Mouse (Mus musculus) embryo, embryonic 11 days (tissue): Measurements from ENCODE around the gene Nhsl2.

Source experiments
- DNase-seq: peaks from one replicate; pipeline ENCODE4 v3.0.0-alpha.2; 2015

Nhsl2 gene

DNA sequence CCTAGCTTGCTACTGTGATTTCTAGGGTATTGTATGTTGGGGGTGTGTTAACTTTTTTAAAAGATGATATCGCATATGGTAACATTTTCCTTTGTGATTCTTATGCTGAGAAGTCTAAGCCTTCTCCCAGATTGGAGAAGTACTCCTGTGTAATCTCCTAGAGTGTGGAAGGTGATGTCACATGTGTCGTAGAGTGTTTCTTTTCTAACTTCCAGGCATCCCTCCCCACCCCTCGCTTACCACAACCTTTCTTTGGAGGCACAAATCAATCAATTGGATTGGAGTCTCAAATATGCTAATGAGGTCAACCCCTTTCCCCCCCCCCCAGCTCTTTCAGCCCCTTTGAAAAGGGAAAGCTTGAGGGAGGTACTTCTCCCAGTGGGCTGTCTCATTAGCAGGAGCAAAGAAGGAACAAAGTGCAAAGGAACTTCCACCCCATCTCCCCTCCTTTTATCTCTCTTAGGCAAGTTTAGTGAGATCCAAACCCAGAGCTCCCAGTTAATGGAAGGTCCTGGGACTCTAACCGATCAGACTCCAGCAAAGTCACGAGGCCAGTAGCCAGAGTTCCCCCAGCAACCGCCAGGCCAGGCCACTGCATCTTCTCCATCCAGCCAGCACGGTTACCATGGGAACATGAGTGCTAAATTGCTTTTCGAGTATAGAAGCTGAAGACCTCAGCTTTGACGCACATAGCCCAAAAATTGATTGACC lies 137.6 kb downstream of the Nhsl2 start:
- peak; percentile 65 for DNase-seq

DNA sequence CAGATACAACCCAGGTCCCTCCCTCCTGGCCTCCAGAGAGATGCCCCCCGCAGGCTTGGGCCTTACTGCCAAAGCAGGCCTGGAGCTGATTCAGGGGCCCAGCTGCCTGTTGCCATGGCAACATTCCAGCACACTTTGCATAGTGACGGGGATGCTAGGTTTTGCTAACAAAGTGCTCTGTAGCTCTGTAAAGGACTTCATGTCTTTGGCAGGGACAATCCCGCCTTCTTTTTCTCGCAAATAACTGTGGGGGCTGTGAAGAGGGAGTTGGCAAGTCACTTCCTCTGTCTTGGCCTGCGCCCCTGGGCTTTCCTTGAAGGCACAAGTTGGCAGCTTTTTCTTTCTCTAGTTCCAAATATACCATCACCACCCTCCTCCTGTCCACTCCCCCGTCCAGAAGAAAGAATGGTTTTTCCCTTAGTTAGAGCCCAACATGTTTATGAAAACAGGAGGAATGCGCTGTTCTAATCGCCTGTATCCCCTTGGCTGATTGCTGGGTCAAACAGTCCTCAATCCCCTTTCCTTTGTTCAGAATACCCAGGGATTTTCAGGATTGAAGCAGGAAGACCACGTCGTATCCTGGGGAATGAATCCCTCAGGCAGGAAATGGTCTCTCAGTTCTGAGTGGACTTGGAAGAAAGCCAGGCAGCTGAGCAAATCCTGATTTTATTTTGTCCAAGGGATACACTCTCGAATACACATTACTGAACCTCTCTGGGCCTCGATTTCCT lies 144.8 kb downstream of the Nhsl2 start:
- DNase-seq = peak; percentile 76

DNA sequence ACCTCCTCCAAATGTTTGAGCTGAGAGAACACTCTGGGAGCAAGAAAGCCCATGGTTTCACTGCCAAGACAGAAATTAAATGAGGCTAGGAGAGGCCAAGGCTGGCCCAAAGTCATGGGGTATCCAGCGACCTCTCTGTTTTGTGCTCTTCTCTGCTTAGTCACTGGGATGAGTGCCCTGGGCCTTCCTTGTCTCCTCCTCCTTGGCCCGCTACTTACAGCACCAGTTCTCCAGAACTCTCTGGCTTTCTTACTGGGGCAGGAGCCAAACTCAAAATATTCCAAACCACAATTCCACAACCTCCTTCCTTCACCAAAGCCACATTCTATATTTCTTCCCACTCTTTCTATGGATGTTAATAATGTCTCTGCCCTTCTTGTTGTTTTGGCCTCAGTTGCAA lies 147.5 kb downstream of the Nhsl2 start:
- no peak for DNase-seq

DNA sequence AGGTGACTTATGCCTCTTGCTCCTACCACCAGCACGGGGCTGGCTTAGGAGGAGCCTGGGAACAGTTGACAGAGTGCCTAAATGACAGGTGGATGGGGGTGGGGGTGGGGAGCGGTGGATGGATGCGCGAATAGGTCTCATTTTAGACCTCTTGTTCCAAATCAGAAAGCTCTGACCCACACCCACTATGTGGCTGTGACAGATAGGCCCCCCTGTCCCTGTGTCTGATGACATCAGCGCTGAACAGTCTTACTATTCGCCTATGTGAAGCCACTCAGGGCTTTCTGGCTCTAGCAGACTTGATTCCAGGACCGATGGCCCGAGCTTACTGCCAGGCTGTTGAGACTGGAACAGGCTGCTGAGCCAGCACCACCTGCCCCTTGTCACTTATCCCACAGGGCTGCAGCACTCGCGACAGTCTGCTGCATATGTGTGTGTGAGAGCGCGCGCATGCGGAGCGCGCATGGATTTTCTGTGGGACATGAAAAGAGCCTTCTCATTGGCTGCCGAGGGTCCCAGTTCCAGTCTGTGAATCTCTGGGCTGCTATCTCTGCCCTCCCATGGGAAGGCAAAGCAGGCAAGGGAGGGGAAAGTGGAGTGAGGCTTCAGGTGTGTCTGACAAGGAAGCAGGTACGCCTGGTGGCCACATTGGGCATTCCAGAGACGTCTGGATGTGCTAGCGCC lies 154.6 kb downstream of the Nhsl2 start:
- no peak for DNase-seq

DNA sequence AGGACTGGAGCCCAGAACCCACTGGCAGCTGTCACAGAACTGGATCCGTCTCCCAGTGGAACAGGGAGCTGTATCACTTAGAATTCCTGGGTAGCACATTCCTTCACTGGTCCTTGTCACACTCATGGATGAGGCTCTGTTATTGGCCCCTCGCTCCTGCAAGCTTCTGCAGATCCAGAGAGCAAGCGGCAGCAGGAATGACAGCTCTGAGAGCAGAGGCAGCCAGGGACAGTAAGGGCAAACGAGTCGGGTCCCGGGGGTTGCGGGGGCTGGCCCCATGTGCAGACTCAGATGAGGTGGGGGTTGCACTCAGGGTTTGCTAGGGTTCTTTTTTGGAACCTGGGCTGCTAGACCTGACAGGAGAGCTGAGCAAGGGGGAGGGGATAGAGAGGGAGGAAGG lies 155.2 kb downstream of the Nhsl2 start:
- no peak for DNase-seq

DNA sequence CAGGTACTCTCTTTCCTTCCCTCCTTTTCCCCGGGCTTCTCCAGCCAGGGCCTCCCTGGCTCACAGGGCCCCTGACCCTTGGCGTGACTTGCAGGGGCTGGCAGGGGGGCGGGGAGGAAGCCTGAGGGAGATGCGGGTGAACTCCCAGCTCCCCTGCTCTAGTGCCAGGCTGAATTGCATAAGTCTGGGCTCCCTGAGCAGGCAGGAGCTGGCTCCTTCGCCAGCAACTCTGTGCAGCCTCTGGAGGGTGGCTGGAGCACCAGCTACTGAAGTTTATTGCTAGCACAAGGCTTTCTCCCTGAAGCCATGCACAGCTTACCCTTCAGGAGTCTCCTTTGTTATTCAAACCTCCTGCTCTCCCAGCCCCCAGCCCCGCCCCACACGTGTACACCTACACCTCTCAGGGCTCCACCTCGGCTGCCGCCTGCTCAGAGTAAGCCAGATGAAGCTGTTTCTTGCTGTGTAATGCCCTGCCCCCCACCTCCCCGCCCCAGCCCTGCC lies 156.0 kb downstream of the Nhsl2 start:
- peak; percentile 30 for DNase-seq

DNA sequence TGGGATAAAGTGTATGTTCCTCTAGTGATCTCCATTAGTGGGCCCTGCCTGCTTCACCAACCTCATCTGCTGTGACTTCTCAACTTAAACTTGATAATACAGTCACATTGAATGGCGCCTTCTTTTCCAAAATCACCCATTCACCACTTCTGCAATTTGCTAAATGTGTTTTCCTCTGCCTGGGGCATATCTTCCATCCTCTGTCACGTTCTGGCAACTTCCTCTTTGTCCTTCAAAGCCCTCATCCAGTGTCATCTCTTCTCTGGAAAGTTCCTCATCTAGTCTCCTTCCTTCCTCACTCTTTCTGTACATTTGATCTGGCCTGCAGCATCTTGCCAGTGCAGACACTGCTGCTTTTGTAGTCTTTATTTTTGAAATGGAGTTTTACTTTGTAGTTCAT lies 158.8 kb downstream of the Nhsl2 start:
- no peak for DNase-seq

DNA sequence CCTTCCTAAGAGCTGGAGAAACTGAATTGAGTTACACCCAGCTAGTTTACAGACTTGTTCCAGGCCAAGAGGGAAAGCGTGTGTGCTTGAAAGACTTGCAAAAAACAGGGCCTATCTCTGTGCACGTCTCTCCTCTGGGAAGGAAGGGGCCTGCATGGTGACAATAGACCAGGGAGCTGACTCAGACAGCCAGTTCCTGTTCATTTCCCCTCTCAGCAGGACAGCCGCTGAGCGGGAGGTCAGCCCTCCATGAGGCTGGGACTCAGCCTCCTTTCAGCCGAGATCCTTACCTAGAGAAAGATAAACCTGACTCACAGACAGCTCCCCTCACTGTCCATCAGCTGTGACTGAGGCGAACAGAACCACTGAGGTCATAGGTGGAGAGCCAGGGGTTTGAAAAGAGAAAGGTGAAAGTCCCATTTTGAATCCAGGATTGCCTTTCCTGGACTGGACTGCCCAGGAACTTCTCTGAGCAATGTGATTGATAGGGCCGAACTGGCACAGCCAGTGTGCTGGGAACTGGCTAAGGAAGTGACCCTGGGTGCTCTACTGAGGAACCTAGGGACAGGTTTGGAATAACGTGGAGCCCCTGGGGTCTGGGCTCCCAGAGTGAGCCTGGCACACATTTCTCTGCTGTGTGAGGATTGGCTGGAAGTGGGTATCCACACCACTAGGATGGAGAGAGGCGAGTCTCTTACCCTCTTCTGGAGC lies 168.2 kb downstream of the Nhsl2 start:
- DNase-seq = no peak

DNA sequence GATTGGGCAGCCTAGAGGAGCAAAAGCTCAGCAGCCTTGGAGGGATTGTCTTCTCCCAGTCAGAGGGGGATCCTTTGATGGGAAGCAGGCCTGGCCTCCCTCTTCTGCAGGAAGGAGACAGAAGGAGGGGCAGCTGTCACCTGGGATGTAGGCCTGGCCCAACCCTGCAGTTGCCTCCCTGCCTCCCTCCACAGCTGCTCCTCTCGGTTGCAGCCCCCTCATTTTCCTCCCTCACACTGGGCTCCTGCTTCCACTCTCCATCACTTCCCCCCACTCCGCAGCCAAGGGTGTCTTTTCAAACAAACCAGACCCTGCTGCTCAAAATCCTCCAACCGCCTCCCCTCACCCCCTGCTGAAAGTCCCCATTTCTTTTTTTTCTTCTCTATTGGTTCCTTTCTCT lies 169.7 kb downstream of the Nhsl2 start:
- DNase-seq = no peak

DNA sequence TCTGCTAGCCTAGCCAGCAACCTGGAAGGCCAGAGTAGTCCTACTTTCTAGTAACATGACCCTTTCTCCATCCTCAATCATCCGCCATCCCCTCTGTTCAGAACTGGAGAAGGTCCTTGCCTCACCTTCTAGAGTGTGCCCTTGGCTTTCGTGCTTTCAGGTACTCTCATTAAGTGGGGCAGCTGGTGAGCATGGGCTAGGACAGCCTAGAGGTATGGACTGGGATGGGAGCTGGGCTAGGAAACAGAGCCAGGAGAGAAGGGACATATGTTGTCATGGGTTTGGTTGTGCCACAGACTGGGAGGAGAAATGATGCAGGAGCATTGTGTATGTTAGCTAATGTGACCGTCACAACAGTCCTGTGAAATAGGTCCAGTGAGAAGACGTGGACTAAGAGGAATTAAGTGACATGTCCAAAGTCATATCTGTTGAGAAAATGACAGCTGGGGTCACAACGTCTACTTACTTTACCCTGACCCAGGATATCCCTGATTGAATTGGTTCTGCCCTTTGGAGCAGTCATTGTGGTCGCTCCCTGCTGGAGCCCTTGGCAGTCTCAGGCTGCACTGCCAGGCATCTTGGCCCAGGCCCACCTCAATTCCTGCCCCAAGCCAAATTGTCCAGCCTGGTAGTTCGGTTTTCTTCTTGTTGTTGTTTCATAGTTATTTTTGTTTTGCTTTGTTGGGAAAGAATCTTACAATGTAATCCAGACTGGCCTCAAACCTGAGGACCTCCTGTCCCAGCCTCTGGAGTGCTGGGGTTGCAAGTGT lies 170.5 kb downstream of the Nhsl2 start:
- no peak for DNase-seq

DNA sequence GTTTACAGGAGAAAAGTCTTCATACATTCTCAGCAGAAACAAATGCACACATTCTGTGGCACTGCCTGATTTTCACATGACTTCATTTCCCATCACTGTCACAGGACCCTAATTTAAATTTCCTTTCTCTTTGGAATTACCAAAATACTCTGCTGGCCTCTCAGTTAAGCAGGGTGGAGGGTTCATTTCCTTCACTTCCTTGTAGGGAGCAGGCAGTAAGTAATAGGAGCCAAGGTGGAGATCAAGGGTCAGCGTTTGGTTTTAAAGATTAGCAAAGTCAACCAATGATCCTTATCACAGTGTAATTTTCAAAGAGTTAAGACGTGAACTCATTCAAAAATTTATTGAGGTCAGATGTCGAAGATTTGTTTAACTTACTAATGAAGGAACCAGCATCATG lies 175.8 kb downstream of the Nhsl2 start:
- no peak for DNase-seq

DNA sequence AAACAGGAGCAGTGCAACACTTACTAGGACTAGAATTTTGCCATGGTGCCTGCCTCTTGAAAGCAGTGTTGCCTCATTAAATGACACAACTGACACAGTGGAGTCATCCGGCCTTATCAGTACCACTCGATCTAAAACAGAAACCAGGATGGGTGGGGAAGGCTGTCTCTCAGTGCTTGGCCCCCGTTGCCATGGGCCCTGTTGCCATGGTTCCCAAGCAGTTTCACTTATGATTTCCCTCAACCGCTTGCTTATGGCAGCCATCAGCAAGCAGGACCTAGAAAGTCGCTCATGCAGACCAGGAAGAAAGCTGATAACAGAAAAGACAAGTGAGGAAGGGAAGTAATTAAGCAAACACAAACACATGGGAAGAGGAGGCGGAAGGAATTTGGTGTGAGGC lies 182.7 kb downstream of the Nhsl2 start:
- DNase-seq = no peak

DNA sequence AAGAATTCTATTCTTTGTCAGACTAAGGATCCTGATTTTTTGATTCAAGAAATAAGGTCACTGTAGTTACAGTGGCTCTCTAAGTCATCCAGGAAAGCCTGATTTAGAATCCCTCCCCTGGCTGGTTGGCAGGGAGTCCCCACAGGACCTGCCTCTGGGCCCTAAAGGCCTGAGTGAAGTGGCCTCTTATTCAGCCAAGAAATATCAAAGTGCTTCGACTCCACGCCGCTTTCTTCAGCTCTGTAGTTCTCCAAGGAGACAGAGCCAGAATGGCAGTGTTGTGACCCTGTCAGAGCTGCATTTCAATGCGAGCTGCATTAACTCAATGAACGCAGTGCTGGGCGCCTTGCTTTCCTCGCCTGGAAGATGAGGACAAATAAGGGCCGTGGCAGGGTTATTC lies 183.2 kb downstream of the Nhsl2 start:
- DNase-seq = peak; percentile 9

DNA sequence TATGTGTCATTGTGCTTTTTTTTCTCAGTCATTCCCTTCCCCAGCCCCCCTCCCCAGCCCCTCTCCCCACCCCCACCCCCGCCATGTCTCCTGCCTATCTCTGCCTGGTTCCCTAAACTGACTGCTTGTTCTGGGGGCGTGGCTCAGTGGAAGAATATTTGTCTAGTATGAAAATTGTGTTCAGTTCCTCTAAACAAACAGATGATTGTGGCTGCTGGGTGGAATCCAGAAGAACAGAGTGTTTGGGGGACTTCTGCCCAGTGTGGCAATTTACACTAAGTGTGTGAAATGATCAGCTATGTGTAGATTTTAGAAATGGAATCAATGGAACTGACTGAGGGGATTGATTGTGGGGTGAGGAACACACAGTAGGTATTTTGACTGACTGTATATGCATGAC lies 184.4 kb downstream of the Nhsl2 start:
- no peak for DNase-seq

DNA sequence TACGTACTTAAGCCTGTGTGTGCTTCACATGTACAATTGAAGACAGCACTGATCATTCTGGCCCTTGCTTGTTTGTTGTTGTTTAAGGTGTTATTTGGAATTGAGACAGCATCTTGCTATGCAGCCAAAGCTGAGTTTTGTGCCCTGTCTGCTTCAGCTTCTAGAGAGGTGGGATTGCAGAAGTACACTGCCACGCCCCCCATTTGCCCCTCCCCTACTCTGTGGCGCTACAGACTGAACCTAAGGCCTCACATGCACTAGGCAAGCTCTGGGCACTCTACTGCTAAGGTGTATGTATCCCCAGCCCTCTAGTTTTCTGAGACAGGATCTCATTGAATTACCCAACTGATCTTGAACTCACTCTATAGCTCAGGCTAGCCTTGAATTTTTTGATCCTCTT lies 186.5 kb downstream of the Nhsl2 start:
- no peak for DNase-seq

DNA sequence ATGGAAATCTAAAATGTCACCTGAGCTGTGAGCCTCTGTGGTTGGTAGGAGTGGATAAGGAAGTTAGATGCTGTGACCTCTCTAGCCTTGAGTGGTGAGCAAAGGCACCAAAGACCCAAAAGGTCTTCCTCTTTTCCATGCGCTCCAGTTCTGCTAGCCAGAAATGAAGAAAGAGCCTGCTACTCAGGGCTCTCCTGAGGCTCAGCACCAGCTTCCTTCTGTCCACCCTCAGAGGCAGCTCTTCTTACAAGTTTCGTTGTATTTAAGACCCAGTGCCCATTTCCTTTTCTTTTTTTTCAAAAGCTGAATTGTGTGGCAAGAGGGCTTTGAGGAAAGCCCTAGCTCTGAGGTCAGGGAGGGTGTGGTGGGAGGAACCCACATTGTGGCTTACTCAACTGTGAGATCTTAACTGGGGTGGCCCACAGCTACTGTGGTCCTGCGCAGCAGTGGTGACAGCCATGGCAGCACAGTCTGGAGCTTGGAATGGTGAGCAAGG lies 187.7 kb downstream of the Nhsl2 start:
- no peak for DNase-seq

DNA sequence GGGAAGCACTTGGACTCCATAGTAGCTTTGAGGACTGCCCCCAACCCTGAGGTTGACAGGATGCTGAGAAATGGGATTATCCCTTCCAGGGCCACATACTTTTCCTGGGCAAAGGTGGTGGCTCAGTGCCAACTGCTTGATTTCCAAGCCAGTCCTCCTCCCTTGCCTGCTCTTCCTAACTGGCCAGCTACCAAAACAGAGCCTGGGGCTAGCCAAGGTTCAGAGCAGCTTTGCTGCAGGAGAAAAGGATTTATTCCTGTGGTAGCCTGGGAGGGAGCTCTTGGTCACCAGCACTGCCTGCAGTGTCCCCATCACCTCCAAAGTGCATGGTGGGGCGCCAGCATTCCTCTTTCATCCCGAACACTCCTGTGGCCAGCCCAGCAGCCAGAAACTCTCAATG lies 188.3 kb downstream of the Nhsl2 start:
- no peak for DNase-seq

DNA sequence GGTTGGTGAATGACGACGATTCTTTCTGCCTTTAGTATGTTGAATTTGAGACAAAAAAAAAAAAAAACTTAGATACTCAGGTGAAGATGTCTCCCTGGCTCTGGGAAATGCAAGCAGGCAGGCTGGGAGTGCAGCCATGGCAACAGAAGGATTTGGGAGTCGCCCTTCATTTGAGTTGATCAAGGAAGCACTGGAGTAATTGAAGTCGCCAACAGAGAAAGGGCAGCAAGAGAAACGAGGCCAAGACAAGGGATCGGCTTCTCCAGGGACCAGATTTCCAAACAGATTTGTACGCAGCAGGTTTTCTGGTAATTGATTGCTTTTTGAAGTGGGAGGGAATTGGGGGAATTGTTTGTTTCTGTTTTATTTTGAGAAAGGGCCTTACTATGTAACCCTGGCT lies 192.4 kb downstream of the Nhsl2 start:
- DNase-seq = no peak

DNA sequence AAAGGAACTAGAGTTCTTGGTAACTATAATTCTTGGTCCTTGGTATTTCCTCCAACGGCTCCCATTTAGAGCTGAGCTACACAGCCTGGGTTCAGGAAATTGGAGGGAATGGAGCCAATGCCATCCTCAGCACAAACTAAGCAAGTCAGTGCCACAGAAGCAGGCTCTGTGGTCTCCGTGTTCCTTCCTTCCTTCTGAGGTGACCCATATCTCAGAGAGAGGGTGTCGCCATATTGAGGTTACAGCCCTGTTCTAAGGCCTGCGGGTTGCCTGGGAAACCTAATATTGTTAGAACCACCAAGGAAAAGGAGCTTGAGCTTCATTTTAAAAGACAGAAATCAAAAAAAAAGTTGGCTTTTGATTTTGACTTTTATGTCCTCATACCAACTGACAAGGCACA lies 193.2 kb downstream of the Nhsl2 start:
- no peak for DNase-seq

DNA sequence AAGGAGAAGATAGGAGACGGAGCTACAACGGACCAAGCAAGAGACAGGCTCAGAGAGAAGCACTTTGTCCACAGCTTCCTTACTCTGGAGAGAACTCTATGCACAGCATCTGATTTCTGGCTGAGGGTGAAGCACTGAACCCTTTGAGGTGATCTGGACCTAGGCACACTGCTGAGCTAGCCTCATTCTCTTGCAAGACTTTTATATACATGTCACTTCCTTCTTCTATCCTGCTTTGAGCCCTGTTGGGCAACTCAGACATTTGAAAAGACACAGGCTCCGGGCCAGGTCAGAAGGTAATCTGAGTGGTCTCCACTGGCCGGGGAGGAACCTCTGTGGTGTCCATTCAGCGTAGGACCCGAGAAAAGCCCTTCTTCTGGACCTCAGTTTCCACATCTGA lies 201.4 kb downstream of the Nhsl2 start:
- DNase-seq = no peak

DNA sequence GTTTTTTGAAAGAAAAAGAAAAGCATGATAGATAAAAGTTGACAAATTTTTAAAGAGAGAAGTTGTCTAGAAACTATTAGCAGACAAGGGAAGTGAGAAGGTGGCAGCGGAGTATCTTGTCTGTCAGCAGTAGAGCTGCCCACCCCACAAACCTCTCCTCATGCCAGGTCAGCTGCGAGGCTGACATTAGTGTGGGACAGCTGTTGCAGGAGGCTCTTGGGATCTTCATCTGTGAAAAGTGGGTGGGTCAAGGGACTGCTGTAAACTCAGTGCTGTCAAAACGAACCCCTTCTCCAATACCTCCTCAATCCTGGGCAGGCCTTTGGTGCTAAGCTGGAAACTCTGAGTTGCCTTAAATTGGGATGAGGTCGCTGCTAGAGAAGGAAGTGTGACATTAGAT lies 202.0 kb downstream of the Nhsl2 start:
- no peak for DNase-seq

DNA sequence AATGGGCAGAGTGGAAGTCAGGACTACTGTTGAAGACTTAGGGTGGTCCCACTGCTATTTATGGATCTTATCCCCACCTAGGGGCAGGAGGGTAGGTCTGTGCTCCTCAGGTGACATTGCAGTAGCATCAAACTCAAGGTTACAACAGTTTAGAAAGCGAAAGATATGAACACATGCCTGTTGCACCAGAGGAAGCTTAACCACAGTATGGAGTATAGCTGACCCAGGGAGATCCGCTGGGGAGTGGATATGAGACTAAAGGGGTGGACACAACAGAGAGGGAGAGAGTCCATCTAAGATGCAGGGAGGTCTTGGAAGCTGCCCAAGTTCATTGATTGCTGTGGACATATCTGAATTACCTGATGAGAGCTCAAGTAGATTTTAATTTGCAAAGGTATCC lies 204.2 kb downstream of the Nhsl2 start:
- DNase-seq = no peak
